In the genomic region with DNA sequence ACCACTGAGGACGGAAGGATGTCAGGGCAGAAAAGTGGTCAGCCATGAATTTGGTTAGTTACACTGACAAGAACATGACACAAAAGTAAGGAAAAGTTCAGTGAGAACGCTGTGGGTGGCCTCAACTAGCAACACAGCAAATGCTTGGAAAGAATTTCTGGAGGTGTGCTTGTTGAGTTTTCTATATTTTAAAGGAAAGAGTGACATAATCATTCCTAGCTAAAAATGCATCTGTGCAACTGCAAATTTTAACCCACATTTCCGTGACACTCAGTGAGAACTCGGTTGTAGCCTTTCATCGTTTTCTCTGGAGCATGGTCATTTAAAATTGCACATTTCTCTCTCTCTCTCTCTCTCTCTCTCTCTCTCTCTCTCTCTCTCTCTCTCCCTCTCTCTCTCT, we compare ENCODE assay signal across 13 mouse cellular contexts.
"Had no signal": no experiment of that assay in that cellular context is flagged by ENCODE, and none has a peak within 500 bp of the region (broad histone marks: within the 10 kb centered on the region; RNA-seq: fewer than 3 reads in every experiment).

No protein-coding gene starts in this region.

- DNase-seq: forebrain, postnatal 0 days; gastrocnemius, postnatal 14 days; gastrocnemius, postnatal 36 days; heart, adult 11 months; heart, adult 2 months; heart, postnatal 4 days; kidney, adult 18-20 months; kidney, adult 8-10 months; kidney, postnatal 10 days; kidney, postnatal 25 days; kidney, postnatal 4 days; layer of hippocampus, postnatal 36 days; left cerebral cortex, postnatal 4 days had no signal
